Mouse (Mus musculus): ENCODE measurements around the gene Uqcc2. TPM values are rescaled to one million over a fixed set of nuclear protein-coding genes. Genes with fewer than 3 reads are reported as not detected.

Gene Uqcc2
- polyA plus RNA-seq, 1 experiment from 2014 or later: 266 TPM

DNA sequence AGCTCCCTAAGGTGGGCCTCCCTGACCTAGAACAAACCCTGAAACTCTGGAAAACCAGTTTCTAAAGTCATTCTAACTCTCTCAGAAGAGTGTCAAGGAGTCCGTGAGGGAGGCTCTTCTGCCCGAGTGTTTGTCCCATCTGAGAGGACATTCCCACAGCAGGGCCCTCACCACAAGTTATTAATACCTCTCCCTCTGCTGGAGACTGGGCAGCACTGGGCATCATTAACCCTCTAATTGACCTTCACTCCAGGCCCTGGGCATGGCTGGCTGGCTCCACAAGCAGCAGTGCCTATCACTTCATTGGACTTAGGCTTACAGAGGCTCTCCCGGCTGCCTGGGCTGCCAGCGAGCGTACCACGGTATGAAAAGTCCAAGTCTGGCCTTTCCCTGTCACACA, 24.7 kb upstream of the Uqcc2 start:
- H3K9ac ChIP-seq (replicated peaks; ENCODE audit: low read length): no peak overlapping the region
- H3K4me2 ChIP-seq (replicated peaks; ENCODE audit: low read depth, low read length): no peak overlapping the region
- no peaks in the 10 kb centered on the region for H3K36me3 ChIP-seq (ENCODE audit: insufficient read depth, low read length)
- 0 out of 2 replicates have a peak, but pooled peaks have one; percentile 25 for ATAC-seq (ENCODE audit: low FRiP score, low TSS enrichment)
- H3K27ac ChIP-seq (ENCODE audit: low read length): no peak overlapping the region
- peaks cover 2% of the 10 kb centered on the region; the same call in 1 of the 2 replicates for H3K27me3 ChIP-seq (ENCODE audit: insufficient read depth, low read length)
- H3K4me1 ChIP-seq (ENCODE audit: insufficient read depth, low read length): peaks cover 14% of the 10 kb centered on the region
- H3K9me3 ChIP-seq (ENCODE audit: low read length): no peaks in the 10 kb centered on the region
- H3K4me3 ChIP-seq (ENCODE audit: low read length): no peak overlapping the region
- WGBS: 62% methylated on average over 6 of the region's 6 CpGs

DNA sequence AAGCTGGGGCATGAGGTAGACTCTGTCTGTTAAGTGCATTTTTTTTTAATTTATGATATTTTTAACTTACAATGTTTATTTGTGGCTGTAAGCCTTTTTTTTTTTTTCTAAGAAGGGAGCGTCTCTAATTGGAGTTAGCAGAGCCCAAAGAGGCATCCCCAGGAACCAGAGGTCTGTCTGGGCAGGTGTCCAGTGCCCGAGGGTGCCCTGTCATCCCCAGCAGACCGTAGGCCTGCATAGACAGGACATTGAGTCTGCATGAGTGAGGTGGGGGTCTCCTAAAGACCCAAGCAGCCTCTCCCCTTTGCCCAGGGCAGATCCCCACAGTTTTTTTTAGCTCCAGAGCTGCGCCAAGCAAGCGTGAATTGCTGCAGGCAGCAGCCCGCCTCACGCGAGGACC, 22.0 kb upstream of the Uqcc2 start:
- no peak overlapping the region for H3K4me2 ChIP-seq (replicated peaks; ENCODE audit: low read depth, low read length)
- 65% methylated on average over 8 of the region's 8 CpGs for WGBS
- H3K9ac ChIP-seq (replicated peaks; ENCODE audit: low read length): no peak overlapping the region
- H3K27ac ChIP-seq (ENCODE audit: low read length): no peak overlapping the region
- no peaks in the 10 kb centered on the region for H3K9me3 ChIP-seq (ENCODE audit: low read length)
- H3K27me3 ChIP-seq (ENCODE audit: insufficient read depth, low read length): peaks cover under 1% of the 10 kb centered on the region; the same call in 1 of the 2 replicates
- H3K4me1 ChIP-seq (ENCODE audit: insufficient read depth, low read length): peaks cover 20% of the 10 kb centered on the region
- no peak overlapping the region for H3K4me3 ChIP-seq (ENCODE audit: low read length)
- H3K36me3 ChIP-seq (ENCODE audit: insufficient read depth, low read length): no peaks in the 10 kb centered on the region
- no peak for ATAC-seq (ENCODE audit: low FRiP score, low TSS enrichment)

DNA sequence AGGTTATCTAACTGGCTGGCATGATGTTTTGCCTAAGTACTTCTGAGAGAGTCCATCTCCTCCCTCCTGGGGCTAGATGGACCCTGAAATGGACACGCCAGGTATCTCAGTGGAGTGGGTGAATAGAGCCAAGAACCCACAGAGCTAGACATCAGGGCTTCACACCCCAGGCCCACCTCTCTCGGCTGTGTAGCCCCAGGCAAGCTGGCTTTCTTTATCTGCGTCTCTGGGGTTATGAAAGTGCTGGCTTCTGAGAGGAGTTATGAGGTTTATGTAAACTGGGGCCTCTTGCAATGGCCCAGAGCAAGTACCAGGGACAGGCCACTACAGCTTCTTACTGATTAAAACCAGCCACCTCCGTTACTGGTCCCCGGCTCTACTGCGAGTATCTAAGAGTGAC, 21.2 kb upstream of the Uqcc2 start:
- WGBS: 88% methylated on average over 6 of the region's 6 CpGs
- Histone ChIP-seq H3K4me2 (replicated peaks; ENCODE audit: low read depth, low read length) (no peak overlapping the region), H3K9ac (replicated peaks; ENCODE audit: low read length) (no peak overlapping the region)

DNA sequence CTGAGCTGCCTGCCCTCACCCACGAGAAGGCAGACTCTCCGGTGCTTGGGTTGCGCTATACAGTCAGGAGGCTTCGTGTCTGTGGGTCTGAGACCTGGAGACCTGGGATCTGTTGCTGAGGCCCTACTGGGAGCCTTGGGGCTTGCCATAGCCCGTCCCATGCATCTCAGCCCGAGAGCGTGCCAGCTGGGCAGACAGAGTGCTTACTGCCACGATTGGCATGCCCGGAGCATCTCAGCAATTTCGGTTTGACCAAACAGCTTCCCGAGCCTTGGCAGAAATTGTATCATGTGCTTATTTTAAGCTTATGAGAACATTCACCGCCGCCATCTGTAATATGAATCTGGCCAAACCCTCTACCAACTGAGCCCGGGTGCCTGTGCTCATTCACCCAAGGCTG, 20.5 kb upstream of the Uqcc2 start:
- Histone ChIP-seq H3K27ac (ENCODE audit: low read length) (no peak overlapping the region), H3K36me3 (ENCODE audit: insufficient read depth, low read length) (no peaks in the 10 kb centered on the region), H3K9me3 (ENCODE audit: low read length) (no peaks in the 10 kb centered on the region), H3K4me1 (ENCODE audit: insufficient read depth, low read length) (peaks cover 20% of the 10 kb centered on the region), H3K4me2 (replicated peaks; ENCODE audit: low read depth, low read length) (no peak overlapping the region), H3K9ac (replicated peaks; ENCODE audit: low read length) (no peak overlapping the region), H3K4me3 (ENCODE audit: low read length) (no peak overlapping the region), H3K27me3 (ENCODE audit: insufficient read depth, low read length) (no peaks in the 10 kb centered on the region)
- no peak for ATAC-seq (ENCODE audit: low FRiP score, low TSS enrichment)
- 86% methylated on average over 14 of the region's 14 CpGs for WGBS

More for the DNA sequence above, 21.2 kb upstream of the Uqcc2 start:
- no peak for ATAC-seq (ENCODE audit: low FRiP score, low TSS enrichment)
- Histone ChIP-seq H3K27ac (ENCODE audit: low read length) (no peak overlapping the region), H3K4me1 (ENCODE audit: insufficient read depth, low read length) (peaks cover 20% of the 10 kb centered on the region), H3K4me3 (ENCODE audit: low read length) (no peak overlapping the region), H3K9me3 (ENCODE audit: low read length) (no peaks in the 10 kb centered on the region), H3K27me3 (ENCODE audit: insufficient read depth, low read length) (no peaks in the 10 kb centered on the region), H3K36me3 (ENCODE audit: insufficient read depth, low read length) (no peaks in the 10 kb centered on the region)

DNA sequence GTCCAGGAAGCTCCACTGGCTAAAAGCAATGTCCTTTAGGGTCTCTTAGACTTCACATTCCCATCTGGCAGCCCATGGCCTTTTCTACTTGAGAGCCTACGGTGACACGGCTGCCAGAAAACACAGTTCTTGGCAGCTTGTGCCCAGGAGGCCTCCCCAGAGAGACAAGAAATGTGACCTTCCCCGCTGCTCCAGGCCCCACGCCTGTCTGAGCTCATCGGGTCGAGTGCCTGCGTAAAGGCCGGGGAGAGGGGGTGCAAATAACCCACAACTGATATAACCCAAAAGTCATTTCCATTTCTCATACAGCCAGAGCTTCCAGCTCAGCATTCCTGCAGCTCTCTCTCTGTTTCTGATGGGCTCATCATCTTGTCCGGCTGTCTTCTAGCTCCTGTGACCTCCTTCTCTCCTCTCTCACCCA, 20.1 kb upstream of the Uqcc2 start:
- H3K4me2 ChIP-seq (replicated peaks; ENCODE audit: low read depth, low read length): no peak overlapping the region
- H3K4me3 ChIP-seq (ENCODE audit: low read length): no peak overlapping the region
- H3K27ac ChIP-seq (ENCODE audit: low read length): no peak overlapping the region
- H3K9ac ChIP-seq (replicated peaks; ENCODE audit: low read length): no peak overlapping the region
- no peaks in the 10 kb centered on the region for H3K27me3 ChIP-seq (ENCODE audit: insufficient read depth, low read length)
- 42% methylated on average over 9 of the region's 9 CpGs for WGBS
- H3K9me3 ChIP-seq (ENCODE audit: low read length): no peaks in the 10 kb centered on the region
- peaks cover 20% of the 10 kb centered on the region for H3K4me1 ChIP-seq (ENCODE audit: insufficient read depth, low read length)
- no peak for ATAC-seq (ENCODE audit: low FRiP score, low TSS enrichment)
- H3K36me3 ChIP-seq (ENCODE audit: insufficient read depth, low read length): no peaks in the 10 kb centered on the region

DNA sequence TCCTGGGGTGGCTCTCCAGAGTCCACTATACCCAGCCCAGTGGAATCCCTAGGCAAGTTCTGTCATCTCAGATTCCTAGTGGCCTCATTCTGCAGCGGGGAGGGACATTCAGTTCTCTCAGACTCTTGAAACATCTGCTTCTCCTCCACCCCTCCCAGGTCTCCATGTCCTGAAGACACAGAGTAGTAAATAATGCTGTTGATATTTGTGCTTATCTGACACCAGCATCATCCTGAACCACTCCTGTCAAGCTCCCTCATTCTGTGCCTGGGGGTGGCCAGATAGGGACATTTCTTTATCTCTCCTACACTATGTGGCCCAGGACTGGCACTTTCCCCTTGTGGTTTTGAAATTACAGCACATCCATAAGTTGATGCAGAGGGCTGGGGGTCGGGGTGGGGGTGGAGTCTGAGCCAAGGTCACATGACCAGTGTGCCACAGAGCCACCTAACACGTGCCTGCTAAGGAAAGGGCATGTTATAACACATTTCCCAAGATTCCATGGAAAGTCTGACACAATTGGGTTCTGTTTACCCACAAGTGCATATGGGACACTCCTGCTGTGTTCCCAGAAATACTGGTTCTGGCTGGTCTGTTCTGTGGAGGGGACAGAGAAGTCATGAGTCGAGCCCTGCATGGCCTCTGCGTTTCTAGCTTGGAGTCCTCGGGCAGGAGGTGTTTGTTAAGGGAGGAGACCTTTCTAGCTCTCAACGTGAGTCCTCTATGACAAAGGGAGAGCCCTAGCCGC, 19.4 kb upstream of the Uqcc2 start:
- H3K4me1 ChIP-seq (ENCODE audit: insufficient read depth, low read length): peaks cover 15% of the 10 kb centered on the region
- no peaks in the 10 kb centered on the region for H3K9me3 ChIP-seq (ENCODE audit: low read length)
- WGBS: 50% methylated on average over 8 of the region's 8 CpGs
- ATAC-seq (ENCODE audit: low FRiP score, low TSS enrichment): no peak
- H3K9ac ChIP-seq (replicated peaks; ENCODE audit: low read length): no peak overlapping the region
- H3K27ac ChIP-seq (ENCODE audit: low read length): no peak overlapping the region
- H3K4me3 ChIP-seq (ENCODE audit: low read length): no peak overlapping the region
- no peaks in the 10 kb centered on the region for H3K27me3 ChIP-seq (ENCODE audit: insufficient read depth, low read length)
- H3K4me2 ChIP-seq (replicated peaks; ENCODE audit: low read depth, low read length): no peak overlapping the region
- no peaks in the 10 kb centered on the region for H3K36me3 ChIP-seq (ENCODE audit: insufficient read depth, low read length)

DNA sequence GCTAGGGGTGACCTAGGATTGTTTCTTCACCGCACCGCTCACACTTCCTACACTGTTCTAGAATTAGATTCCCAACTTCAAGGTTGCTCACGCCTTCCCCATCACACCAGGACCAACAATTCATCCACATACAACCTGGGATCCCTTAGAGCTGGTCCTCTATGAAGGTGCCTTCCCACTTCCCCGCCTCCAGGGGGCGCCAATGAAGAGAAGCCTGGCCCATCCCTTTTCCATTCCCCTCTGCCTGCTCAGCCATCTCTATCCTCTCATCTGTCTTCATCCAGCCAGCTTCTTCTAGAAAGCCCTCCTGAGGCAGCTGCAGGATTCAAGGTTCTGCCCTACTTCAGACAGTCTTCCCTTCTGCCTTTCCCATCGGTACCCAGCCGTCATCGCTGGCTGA, 17.7 kb upstream of the Uqcc2 start:
- no peak overlapping the region for H3K4me2 ChIP-seq (replicated peaks; ENCODE audit: low read depth, low read length)
- no peak overlapping the region for H3K27ac ChIP-seq (ENCODE audit: low read length)
- H3K9ac ChIP-seq (replicated peaks; ENCODE audit: low read length): no peak overlapping the region
- peaks cover 22% of the 10 kb centered on the region for H3K4me1 ChIP-seq (ENCODE audit: insufficient read depth, low read length)
- no peaks in the 10 kb centered on the region for H3K27me3 ChIP-seq (ENCODE audit: insufficient read depth, low read length)
- H3K4me3 ChIP-seq (ENCODE audit: low read length): no peak overlapping the region
- H3K36me3 ChIP-seq (ENCODE audit: insufficient read depth, low read length): no peaks in the 10 kb centered on the region
- 73% methylated on average over 8 of the region's 8 CpGs for WGBS
- H3K9me3 ChIP-seq (ENCODE audit: low read length): no peaks in the 10 kb centered on the region
- no peak for ATAC-seq (ENCODE audit: low FRiP score, low TSS enrichment)

DNA sequence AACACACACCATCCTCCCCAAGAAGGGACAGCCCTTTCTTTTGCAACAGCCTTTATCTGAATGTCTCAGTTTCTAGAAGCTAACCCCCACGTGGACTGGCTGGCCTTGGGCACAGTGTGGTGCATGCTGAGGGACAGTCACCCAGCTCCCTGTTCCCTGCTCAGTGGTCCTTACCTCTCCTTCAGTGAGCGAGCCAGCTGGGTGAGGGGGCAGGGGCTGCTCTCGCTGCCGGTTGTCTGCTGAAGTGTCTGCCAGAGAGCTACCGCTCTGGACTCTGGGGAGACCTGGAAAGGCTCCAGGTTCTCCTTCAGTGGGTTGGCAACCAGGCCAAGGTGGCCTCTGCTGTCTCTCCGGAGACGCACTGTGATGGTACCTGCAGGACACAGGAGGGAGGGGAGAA, 17.2 kb upstream of the Uqcc2 start:
- Histone ChIP-seq H3K27ac (ENCODE audit: low read length) (no peak overlapping the region), H3K27me3 (ENCODE audit: insufficient read depth, low read length) (no peaks in the 10 kb centered on the region), H3K36me3 (ENCODE audit: insufficient read depth, low read length) (no peaks in the 10 kb centered on the region), H3K9me3 (ENCODE audit: low read length) (no peaks in the 10 kb centered on the region), H3K9ac (replicated peaks; ENCODE audit: low read length) (no peak overlapping the region), H3K4me3 (ENCODE audit: low read length) (no peak overlapping the region), H3K4me2 (replicated peaks; ENCODE audit: low read depth, low read length) (no peak overlapping the region), H3K4me1 (ENCODE audit: insufficient read depth, low read length) (peaks cover 24% of the 10 kb centered on the region)
- WGBS: 60% methylated on average over 7 of the region's 7 CpGs
- no peak for ATAC-seq (ENCODE audit: low FRiP score, low TSS enrichment)

DNA sequence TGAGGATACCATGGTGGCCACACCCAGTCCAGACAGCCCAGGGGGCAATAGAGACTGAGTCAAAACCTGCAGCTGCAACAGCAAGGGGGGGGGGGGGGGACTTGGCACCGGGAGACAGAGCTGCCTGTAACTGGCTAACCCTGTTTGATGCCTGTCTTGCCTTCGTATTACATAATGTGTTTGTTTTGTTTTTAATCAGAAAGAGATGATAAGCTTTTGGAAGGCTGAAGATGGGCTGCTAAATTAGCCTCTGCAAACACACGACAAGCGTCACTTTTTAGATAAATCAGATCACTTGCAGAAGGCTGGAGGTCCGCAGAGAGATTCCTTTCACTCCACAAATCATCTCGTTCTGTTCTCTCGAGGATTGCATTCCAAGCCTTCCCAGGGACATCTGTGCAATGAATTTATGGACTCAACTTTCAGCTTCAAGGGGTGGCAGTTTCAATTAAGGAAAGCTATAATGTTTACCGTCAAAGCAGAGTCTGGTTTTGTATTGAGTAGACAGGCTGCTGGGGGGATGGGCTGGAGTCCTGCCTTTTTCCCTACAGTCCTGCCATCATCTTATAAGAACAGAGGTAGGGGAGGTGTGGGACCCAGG, 12.7 kb upstream of the Uqcc2 start:
- no peaks in the 10 kb centered on the region for H3K36me3 ChIP-seq (ENCODE audit: insufficient read depth, low read length)
- ATAC-seq (ENCODE audit: low FRiP score, low TSS enrichment): no peak; the same call in 1 of the 2 replicates
- H3K27me3 ChIP-seq (ENCODE audit: insufficient read depth, low read length): no peaks in the 10 kb centered on the region
- no peak overlapping the region for H3K4me3 ChIP-seq (ENCODE audit: low read length)
- no peak overlapping the region for H3K27ac ChIP-seq (ENCODE audit: low read length)
- WGBS: 11% methylated on average over 8 of the region's 8 CpGs
- peaks cover 34% of the 10 kb centered on the region for H3K4me1 ChIP-seq (ENCODE audit: insufficient read depth, low read length)
- H3K9ac ChIP-seq (replicated peaks; ENCODE audit: low read length): no peak overlapping the region
- H3K9me3 ChIP-seq (ENCODE audit: low read length): no peaks in the 10 kb centered on the region
- H3K4me2 ChIP-seq (replicated peaks; ENCODE audit: low read depth, low read length): no peak overlapping the region

DNA sequence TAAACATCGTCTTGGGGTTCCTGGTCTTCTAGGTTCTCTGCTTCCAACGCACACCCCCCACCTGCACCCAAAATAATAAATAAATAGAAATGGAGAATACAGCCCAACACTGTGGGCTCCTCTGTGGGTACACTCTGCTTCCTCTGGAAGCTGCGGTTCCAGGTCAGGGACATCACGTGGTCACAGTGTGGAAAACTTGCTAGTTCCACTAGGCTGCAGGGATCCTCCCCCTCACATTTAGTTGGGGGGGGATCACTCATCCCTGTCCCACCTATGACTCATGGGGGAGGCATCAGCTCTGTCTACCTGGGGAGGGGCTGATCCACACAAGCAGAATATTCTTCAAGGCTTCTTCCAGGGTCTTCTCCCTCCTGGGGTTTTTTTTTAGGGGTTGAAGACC, 10.4 kb upstream of the Uqcc2 start:
- Histone ChIP-seq H3K27me3 (ENCODE audit: insufficient read depth, low read length) (no peaks in the 10 kb centered on the region), H3K4me1 (ENCODE audit: insufficient read depth, low read length) (peaks cover 42% of the 10 kb centered on the region), H3K4me3 (ENCODE audit: low read length) (no peak overlapping the region), H3K27ac (ENCODE audit: low read length) (no peak overlapping the region), H3K9ac (replicated peaks; ENCODE audit: low read length) (no peak overlapping the region), H3K36me3 (ENCODE audit: insufficient read depth, low read length) (no peaks in the 10 kb centered on the region), H3K9me3 (ENCODE audit: low read length) (no peaks in the 10 kb centered on the region), H3K4me2 (replicated peaks; ENCODE audit: low read depth, low read length) (no peak overlapping the region)
- 62% methylated on average over 4 of the region's 4 CpGs for WGBS
- ATAC-seq (ENCODE audit: low FRiP score, low TSS enrichment): no peak
